Mouse (Mus musculus): ENCODE measurements around the gene St3gal4. TPM values are rescaled to one million over a fixed set of nuclear protein-coding genes. Genes with fewer than 3 reads are reported as not detected.

St3gal4 gene
- total and polyA plus RNA-seq, 3 experiments, result 11.9 to 29.5 (median 26.1) TPM

DNA sequence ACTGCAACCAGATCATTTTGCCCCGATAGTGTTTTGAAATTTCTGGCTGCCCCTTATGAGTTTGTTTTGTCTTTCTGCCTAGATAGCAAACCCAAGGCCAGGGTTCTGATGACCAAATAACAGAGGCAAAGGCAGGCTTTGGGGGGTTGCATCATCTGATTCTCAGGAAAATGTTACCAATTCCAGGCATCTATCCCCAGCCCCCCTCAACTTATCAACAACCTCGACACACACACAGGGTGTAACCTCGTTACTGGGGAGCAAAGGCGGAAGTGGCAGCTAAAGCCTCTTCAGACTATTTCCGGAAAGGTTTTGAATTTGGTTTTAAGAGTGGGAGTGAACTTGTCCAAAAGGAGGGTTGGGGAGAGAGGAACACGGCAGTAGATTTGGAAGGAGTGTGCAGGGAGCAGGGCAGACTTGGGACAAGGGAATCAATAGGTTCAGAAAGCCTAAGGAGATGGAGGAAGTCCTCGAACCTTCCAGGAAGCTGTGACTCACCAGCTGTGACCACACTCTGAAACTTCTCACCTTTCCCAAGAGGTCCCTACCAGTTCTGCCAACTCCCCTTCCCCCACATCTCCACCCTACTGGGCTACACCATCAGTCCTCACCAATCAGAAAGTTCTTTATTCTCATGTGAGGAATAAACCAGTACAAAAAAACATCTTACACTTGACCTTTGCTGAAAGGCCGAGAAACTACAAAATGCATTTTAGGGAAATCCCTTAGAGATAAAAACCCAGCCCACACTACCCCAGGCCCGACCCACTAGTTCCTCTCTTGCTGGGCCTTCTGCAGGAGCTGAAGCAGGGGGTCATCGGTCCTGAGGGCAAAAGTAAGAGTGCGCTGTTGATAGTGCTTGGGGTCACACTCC lies 5.0 kb upstream of the St3gal4 start:
- intact Hi-C loops (cut with DNase I), result no loop called here
- no peak overlapping the region for H3K9ac ChIP-seq (ENCODE audit: low read depth, low read length)
- peaks cover 37% of the 10 kb centered on the region for H3K4me1 ChIP-seq (ENCODE audit: control insufficient read depth, insufficient read depth, low read length)
- peaks cover 3% of the 10 kb centered on the region for H3K36me3 ChIP-seq (ENCODE audit: control insufficient read depth, insufficient read depth, low read length)
- WGBS, result 45% methylated on average over 11 of the region's 11 CpGs
- TF ChIP-seq CTCF (IDR thresholded peaks at IDR 0.05) (no peak), POLR2A (IDR thresholded peaks at IDR 0.05; ENCODE audit: insufficient read depth, low read depth, low read length) (no peak), EP300 (IDR thresholded peaks at IDR 0.05; ENCODE audit: insufficient read depth, low read depth, low read length) (no peak)
- H3K27me3 ChIP-seq (ENCODE audit: control insufficient read depth, insufficient read depth, low read length), result no peaks in the 10 kb centered on the region
- DNase-seq, result peak in 1 of 2 experiments; percentile 54
- H3K27ac ChIP-seq, result peak overlapping the region; percentile 65
- H3K4me3 ChIP-seq, result no peak overlapping the region
- H3K79me2 ChIP-seq (replicated peaks; ENCODE audit: control insufficient read depth, insufficient read depth, low read length), result no peaks in the 10 kb centered on the region

DNA sequence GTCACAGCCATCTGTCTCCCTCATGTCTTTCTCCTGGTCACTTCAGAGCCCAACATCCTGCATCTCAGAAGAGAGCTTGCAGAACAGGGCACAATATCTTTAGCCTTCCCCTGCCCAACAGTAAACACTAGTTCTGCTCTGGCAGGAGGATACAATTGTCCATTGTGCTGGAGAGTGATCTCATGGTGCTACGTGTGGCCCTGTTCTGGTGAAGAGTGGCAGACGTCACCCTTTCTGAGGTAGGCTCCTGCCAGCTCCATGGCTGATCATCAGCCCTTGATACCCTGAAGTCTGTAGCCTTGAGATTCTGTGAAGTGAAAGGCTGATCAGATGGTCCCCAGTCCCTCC lies 4.4 kb upstream of the St3gal4 start:
- WGBS, result 28% methylated on average over 2 of the region's 2 CpGs
- Histone ChIP-seq H3K9ac (ENCODE audit: low read depth, low read length) (no peak overlapping the region), H3K4me3 (no peak overlapping the region), H3K27me3 (ENCODE audit: control insufficient read depth, insufficient read depth, low read length) (no peaks in the 10 kb centered on the region), H3K4me1 (ENCODE audit: control insufficient read depth, insufficient read depth, low read length) (peaks cover 36% of the 10 kb centered on the region), H3K79me2 (replicated peaks; ENCODE audit: control insufficient read depth, insufficient read depth, low read length) (no peaks in the 10 kb centered on the region), H3K27ac (peak overlapping the region; percentile 65), H3K36me3 (ENCODE audit: control insufficient read depth, insufficient read depth, low read length) (peaks cover 5% of the 10 kb centered on the region)
- TF ChIP-seq CTCF (IDR thresholded peaks at IDR 0.05) (no peak), EP300 (IDR thresholded peaks at IDR 0.05; ENCODE audit: insufficient read depth, low read depth, low read length) (no peak), POLR2A (IDR thresholded peaks at IDR 0.05; ENCODE audit: insufficient read depth, low read depth, low read length) (no peak)
- no peak for DNase-seq
- intact Hi-C loops (cut with DNase I), result no loop called here

DNA sequence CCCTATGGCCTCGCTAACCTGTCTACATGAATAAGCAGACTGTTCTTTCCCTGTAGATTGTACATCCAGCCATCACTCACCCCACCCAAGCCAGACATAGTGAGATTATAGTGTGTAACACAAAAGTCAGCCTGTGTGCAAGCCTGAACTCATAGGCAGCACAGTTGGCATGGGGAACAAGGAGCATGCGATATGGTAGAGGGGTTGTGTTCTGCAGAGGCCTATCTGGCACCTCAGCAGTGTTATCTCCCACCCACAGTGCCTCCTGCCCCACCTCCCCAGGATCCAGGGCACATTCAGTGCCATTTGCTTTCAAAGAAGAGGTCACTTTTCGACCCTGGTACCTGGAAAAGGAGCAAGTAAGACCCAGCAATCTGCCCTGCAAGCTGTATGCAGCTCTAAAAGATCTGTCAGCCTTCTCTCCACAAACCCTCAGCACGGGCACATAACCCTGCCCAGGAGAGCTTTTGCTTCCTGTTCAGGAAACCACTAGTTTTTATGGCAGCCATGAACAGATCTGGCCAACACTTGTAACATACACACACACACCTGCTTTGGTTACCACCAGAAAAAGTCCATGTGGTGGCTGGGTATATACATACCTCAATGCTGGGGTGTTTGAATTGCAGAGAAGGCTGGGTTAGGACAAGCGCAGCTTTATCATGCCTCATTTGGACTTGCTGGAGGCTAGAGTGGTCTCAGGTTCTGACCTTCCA lies 3.6 kb upstream of the St3gal4 start:
- Histone ChIP-seq H3K4me3 (no peak overlapping the region), H3K79me2 (replicated peaks; ENCODE audit: control insufficient read depth, insufficient read depth, low read length) (no peaks in the 10 kb centered on the region), H3K36me3 (ENCODE audit: control insufficient read depth, insufficient read depth, low read length) (peaks cover 5% of the 10 kb centered on the region), H3K27ac (peak overlapping the region; percentile 65; the same call in 1 of the 2 replicates), H3K4me1 (ENCODE audit: control insufficient read depth, insufficient read depth, low read length) (peaks cover 34% of the 10 kb centered on the region), H3K9ac (ENCODE audit: low read depth, low read length) (no peak overlapping the region), H3K27me3 (ENCODE audit: control insufficient read depth, insufficient read depth, low read length) (no peaks in the 10 kb centered on the region)
- TF ChIP-seq POLR2A (IDR thresholded peaks at IDR 0.05; ENCODE audit: insufficient read depth, low read depth, low read length), result no peak
- no peak for TF ChIP-seq CTCF (IDR thresholded peaks at IDR 0.05)
- TF ChIP-seq EP300 (IDR thresholded peaks at IDR 0.05; ENCODE audit: insufficient read depth, low read depth, low read length), result no peak
- WGBS, result 80% methylated on average over 5 of the region's 5 CpGs
- intact Hi-C loops (cut with DNase I), result no loop called here
- peak in 1 of 2 experiments; percentile 18 for DNase-seq

DNA sequence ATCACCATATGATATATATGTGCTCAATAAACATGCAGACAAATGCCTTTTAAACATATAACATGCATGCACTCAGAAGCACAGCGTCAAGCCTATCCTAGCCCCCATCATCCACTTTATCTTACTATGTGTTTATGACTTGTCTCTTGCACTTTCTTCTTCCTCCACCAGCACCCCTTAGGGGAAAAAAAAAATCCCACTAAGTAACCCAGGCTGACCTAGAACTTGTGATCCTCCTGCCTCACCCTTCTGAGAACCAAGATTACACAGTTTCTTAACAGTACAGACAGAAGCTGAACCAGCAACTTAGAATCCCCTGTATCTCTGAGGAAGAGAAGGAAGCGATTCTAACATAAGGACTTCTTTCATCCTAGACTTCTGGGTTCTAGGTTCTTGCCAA lies 505 bp downstream of the St3gal4 start:
- no peaks in the 10 kb centered on the region for H3K27me3 ChIP-seq (ENCODE audit: control insufficient read depth, insufficient read depth, low read length)
- no peak overlapping the region for H3K9ac ChIP-seq (ENCODE audit: low read depth, low read length)
- peaks cover 20% of the 10 kb centered on the region for H3K4me1 ChIP-seq (ENCODE audit: control insufficient read depth, insufficient read depth, low read length)
- peaks cover 2% of the 10 kb centered on the region for H3K36me3 ChIP-seq (ENCODE audit: control insufficient read depth, insufficient read depth, low read length)
- WGBS, result 85% methylated on average over 2 of the region's 2 CpGs
- intact Hi-C loops (cut with DNase I), result loop anchor here (5.0 kb wide), 1 partner anchor 149 kb away; the partner anchor contains the start of genes Fam118b and Rpusd4
- no peak overlapping the region for H3K4me3 ChIP-seq
- H3K79me2 ChIP-seq (replicated peaks; ENCODE audit: control insufficient read depth, insufficient read depth, low read length), result no peaks in the 10 kb centered on the region; the same call in 1 of the 2 replicates
- peak overlapping the region; percentile 95 for H3K27ac ChIP-seq
- TF ChIP-seq POLR2A (IDR thresholded peaks at IDR 0.05; ENCODE audit: insufficient read depth, low read depth, low read length), result no peak
- TF ChIP-seq CTCF (IDR thresholded peaks at IDR 0.05), result no peak
- TF ChIP-seq EP300 (IDR thresholded peaks at IDR 0.05; ENCODE audit: insufficient read depth, low read depth, low read length), result no peak
- DNase-seq, result no peak

DNA sequence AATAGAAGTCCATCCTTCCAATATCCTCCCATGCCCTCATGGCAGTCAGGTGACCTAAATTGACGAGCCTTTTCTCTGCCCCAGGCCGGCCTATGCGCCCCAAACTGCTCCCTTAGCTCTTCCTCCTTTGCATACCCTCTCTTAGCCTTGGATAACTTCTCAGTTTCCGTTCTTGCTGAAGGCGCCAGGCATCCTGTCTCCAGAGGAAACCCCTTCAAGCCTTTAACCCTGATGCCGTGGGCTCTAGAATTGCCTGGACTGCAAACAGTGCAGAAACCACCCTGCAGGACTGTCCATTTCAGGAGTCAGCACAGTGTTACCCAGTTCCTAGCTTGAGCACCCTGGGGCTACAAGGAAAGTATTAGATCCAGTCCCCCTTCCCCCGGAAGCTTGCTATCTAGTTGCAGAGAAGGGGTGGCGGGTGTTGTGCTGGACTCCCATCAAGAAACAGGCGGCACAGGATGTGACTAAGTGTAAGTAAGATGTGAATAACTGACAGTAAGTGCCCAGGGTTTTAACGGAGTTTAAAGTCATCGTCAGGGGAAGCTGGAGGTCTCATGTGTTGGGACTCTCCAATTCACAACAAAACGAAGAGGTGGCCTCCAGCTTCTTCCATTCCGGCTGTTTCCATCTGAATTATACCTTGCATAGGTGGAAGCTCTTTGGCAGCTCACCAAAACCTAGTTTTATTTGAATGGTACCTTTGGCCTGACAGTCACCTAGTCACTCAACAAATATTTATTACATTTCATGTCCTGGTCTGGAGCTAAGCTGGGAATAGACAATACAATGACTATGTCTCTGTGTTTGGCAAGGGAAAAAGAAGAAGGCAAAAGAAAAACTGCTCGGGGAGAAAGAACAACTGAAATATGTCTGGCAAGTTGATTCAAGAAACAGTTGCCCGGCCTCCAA lies 1.4 kb downstream of the St3gal4 start:
- Histone ChIP-seq H3K27ac (peak overlapping the region; percentile 95), H3K79me2 (replicated peaks; ENCODE audit: control insufficient read depth, insufficient read depth, low read length) (no peaks in the 10 kb centered on the region; the same call in 1 of the 2 replicates), H3K9ac (ENCODE audit: low read depth, low read length) (peak overlapping the region; percentile 86), H3K36me3 (ENCODE audit: control insufficient read depth, insufficient read depth, low read length) (peaks cover 2% of the 10 kb centered on the region), H3K4me3 (peak overlapping the region; percentile 82), H3K27me3 (ENCODE audit: control insufficient read depth, insufficient read depth, low read length) (no peaks in the 10 kb centered on the region), H3K4me1 (ENCODE audit: control insufficient read depth, insufficient read depth, low read length) (peaks cover 14% of the 10 kb centered on the region)
- intact Hi-C loops (cut with DNase I), result loop anchor here (1.0 to 5.0 kb wide), 3 partner anchors 73 to 150 kb away; partner anchors contain the start of genes Fam118b and Rpusd4
- TF ChIP-seq CTCF (IDR thresholded peaks at IDR 0.05) (no peak), EP300 (IDR thresholded peaks at IDR 0.05; ENCODE audit: insufficient read depth, low read depth, low read length) (no peak), POLR2A (IDR thresholded peaks at IDR 0.05; ENCODE audit: insufficient read depth, low read depth, low read length) (no peak)
- peak; percentile 70 to 75 for DNase-seq
- 18% methylated on average over 15 of the region's 15 CpGs for WGBS

All from heart, adult 2 months (tissue).